Mouse (Mus musculus): ENCODE results near the gene Hlcs.

GRCm38 (mm10) chr16:94236226-94237129 lies 76.9 kb downstream of the Hlcs start:
- TF ChIP-seq CTCF (IDR thresholded peaks at IDR 0.05; ENCODE audit: insufficient read depth, low read length) (no peak), POLR2A (IDR thresholded peaks at IDR 0.05; ENCODE audit: borderline replicate concordance, extremely low read depth, low read depth, low read length) (no peak)

Measured in lung, adult 2 months (tissue).